Mouse (Mus musculus) bone marrow macrophage, adult 2 months (primary cell): ENCODE results near the gene Pum2. TPM values are rescaled to one million over a fixed set of nuclear protein-coding genes. Genes with fewer than 3 reads are reported as not detected.

Experiments used
- H3K27ac ChIP-seq: 2 replicates; pipeline ENCODE4 v1.5.1; 2012; ENCODE audit warnings: low read depth, low read length; ENCODE audit not compliant: insufficient read depth
- H3K4me1 ChIP-seq: 2 replicates; pipeline ENCODE4 v1.6.1; 2012; ENCODE audit warnings: low read length; ENCODE audit not compliant: control insufficient read depth, insufficient read depth
- H3K4me3 ChIP-seq: 2 replicates; pipeline ENCODE4 v1.5.1; 2012; ENCODE audit warnings: mild to moderate bottlenecking, low read length, moderate library complexity; ENCODE audit not compliant: insufficient read depth
- CTCF ChIP-seq: IDR thresholded peaks from 2 replicates; pipeline ENCODE4 v1.5.1; 2012; ENCODE audit warnings: low read depth, mild to moderate bottlenecking, low read length, moderate library complexity
- POLR2A ChIP-seq: IDR thresholded peaks from 2 replicates; pipeline ENCODE4 v1.6.1; 2012; ENCODE audit warnings: mild to moderate bottlenecking, low read depth, low read length, borderline replicate concordance
- polyA plus RNA-seq: library from polyadenylated mRNA; stranded (reverse); fragments of >200 nt; gene quantifications from 2 replicates; pipeline ENCODE4 v1.2.4, GENCODE M21; 2012; ENCODE audit not compliant: missing spikeins, insufficient read depth, insufficient read length

Gene Pum2
- polyA plus RNA-seq, 1 experiment = 99.6 TPM

DNA sequence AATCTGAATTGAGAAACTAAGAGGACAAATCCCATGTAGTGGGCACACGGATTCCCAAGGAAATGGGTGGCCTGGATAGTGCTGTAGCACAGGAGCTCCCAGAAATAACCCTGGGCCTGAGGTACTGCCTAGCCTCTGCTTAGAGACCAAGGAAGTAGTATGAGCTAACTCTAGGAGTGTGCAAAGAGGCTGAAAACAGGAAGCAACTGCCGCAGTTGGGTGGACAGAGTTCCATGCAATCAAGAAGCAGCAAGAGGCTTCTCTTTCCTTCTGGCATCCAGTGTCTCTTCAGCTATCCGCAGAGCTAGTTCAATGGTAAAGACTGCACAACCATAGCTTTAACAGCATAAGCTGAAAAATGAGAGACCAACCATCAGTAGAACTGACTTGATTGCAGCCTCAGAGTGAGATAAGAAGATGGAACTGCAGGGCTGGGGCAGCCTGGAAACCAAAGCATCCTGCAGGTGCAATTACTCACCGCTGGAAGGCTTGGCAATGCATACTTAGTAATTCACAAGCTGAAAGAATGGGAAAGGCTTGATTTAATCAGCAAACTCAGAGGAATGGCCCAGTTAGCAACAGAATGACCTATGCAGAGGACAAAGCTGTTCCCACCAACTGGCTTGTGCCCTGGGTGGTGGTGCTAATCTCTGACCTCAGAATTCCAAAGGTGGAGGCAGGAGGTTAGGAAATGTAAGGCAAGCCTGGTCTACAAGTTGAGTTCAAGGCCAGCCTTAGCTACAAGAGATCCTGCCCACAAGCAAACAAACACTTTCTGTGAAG is 6.3 kb upstream of the Pum2 start:
- peak overlapping the region; percentile 68 for H3K27ac ChIP-seq
- H3K4me3 ChIP-seq = no peak overlapping the region
- TF ChIP-seq CTCF = no peak
- no peak for TF ChIP-seq POLR2A
- peaks cover 15% of the 10 kb centered on the region for H3K4me1 ChIP-seq

DNA sequence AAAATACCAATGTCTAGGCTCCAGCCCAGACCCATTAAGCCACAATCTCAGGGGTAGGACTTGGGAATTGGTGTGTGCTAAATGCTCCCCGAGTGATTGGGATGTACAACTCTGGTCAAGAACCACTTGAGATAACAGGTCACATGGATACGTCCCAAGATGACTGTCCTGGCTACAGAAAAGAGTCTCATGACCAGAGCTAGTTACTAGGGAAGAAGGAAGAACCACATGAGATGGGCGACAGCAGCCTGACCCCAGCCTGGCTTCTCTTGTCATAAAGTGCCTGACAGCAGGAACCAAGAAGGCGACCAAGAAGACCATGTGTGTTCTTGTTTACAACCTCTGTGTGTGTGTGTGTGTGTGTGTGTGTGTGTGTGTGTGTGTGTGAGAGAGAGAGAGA is 4.5 kb upstream of the Pum2 start:
- Histone ChIP-seq H3K4me3 (no peak overlapping the region), H3K27ac (no peak overlapping the region), H3K4me1 (peaks cover 18% of the 10 kb centered on the region)
- TF ChIP-seq POLR2A (no peak), CTCF (no peak)

DNA sequence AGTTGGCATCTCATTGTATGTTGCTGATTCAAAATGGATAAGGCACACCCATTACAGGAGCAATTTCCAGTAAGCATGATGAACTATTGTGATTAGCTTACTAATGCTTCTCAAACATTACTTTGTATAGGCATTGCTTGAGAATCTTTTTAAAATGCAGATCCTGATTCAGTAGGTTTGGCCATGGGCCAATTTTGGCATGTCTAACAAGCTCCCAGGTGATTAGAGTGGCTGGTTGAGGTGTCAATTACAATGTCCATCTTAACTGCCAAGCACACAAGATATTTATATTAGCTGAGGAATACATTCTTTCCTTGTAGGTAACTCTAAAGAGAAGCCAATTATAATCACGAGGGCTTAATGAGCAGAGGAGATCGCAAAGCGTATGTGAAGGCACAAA is 4.1 kb upstream of the Pum2 start:
- peaks cover 18% of the 10 kb centered on the region for H3K4me1 ChIP-seq
- no peak for TF ChIP-seq CTCF
- TF ChIP-seq POLR2A = no peak
- no peak overlapping the region for H3K4me3 ChIP-seq
- H3K27ac ChIP-seq = no peak overlapping the region

DNA sequence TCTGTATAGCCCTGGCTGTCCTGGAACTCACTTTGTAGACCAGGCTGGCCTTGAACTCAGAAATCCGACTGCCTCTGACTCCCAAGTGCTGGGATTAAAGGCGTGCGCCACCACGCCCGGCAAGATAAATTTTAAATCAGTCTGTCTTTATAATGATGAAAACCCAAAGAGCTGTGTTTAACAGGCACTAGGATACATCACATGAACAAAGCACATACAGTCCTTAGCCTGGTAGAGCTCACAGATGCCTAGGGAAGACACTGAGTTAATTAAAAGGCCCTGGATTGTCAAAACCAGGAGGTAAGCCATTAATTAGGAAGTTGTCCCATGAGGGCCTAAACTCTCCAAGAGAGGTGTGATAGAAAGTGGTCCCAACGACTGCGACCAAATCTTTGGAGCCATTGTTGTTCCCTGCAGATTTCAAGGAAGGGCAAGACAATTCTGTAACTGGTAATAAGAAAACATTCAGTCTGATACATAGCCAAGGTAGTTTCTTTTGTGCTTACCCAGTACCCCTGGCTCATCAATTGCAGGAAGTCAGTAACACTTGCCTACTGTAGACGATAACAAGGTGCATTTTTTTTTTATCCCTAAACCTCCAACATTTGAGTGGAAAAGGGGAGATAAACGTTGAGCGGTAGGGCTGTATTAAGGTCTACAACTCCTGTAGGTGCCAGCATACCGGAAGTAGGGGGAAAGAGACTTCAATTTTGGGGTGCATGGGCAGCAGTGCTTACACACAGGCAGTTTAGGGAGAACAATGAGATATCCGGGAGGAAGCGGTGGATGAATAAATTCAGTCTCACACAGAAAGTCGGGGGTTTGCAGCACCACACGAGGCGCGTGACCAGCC is 587 bp upstream of the Pum2 start:
- Histone ChIP-seq H3K27ac (peak overlapping the region; percentile 87), H3K4me3 (peak overlapping the region; percentile 79), H3K4me1 (peaks cover 19% of the 10 kb centered on the region)
- TF ChIP-seq POLR2A (no peak), CTCF (no peak)

DNA sequence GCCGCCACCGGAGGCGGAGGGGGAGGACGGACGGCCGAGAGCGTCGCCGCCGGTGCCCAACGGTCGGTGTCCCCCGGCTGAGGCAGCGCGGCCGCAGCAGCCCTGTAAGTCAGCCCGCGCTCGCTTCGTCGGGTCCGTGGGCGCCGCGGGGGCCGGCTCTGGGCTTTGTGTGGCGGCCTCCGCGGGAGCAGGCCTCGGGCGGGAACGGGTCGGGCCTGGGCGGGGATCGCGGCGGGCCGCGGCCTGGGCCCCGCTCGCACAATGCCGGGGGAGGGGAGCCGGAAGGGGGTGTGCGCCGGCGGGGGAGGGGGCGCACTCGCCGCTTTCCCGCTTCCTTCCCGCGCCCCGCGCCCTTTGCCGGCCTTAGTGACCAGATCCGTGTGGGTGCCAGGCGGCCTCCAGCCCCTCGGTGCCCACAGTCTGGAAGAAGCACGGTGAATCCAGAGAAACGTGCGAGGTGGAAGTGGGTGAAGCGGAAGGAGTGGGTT is 487 bp downstream of the Pum2 start:
- peak overlapping the region; percentile 93 for H3K27ac ChIP-seq

DNA sequence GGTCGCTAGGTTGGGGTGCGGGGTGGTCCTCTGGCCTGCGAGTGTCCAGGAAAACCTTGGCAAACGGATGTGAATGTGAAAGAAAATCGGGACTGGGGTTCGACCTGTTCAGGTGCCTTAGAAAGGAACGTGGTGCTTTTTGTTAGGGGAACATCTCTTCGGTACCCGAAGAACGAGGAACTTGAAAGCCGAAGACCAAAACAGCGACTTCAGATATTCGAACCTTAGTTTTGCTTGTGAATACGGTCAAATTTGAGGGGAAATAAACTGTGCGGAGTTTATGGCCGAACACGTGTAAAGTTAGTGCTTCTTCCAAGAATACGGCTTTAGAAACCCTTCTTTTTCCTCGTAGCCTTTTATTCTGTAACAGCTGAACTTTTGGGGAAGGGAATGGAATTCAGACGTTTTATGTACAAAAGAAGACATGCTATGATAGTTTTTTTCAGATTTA is 982 bp downstream of the Pum2 start:
- Histone ChIP-seq H3K4me3 (peak overlapping the region; percentile 94), H3K4me1 (peaks cover 17% of the 10 kb centered on the region), H3K27ac (peak overlapping the region; percentile 93)
- TF ChIP-seq POLR2A = no peak
- no peak for TF ChIP-seq CTCF

More for the DNA sequence above, 487 bp downstream of the Pum2 start:
- Histone ChIP-seq H3K4me1 (peaks cover 18% of the 10 kb centered on the region), H3K4me3 (peak overlapping the region; percentile 94)
- TF ChIP-seq CTCF = no peak
- TF ChIP-seq POLR2A = no peak

DNA sequence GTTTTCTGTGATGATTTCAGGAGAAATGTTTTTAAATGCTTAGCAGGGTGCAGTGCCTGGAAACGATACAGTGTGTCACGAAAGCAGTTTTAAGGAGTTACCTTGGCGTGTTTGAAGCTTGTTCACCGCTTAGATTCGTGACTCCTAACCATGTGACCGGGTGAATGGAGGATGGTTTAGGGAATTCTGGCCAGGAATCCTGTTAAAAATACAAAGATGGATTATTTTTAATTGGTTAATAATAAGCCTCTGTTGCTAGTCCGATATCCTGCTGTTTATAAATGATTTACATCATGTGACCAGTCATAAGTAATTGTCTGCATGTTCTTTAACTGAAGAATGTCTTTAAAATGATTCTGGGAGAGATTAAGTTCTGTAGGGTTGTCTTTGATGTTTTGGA is 1.4 kb downstream of the Pum2 start:
- TF ChIP-seq POLR2A = no peak
- TF ChIP-seq CTCF = no peak
- H3K4me3 ChIP-seq = peak overlapping the region; percentile 94

DNA sequence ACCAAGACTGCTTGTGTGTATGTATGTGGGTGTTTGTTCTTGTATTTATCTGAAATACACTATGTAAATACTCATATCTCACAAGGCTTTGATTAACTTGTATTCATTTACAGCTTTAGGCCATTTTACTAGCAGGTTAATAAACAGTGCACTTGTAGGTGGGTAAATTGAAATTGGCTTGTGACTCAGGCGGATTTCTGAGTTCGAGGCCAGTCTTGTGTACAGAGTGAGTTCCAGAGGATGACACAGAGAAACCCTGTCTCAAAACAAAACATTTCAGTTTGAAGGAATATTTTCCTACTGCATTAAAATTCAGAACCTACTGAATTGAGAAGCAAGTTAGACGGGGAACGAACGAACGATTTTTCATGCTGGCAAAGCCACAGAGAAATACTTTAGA is 2.4 kb downstream of the Pum2 start:
- Histone ChIP-seq H3K4me1 (peaks cover 20% of the 10 kb centered on the region), H3K4me3 (peak overlapping the region; percentile 17; the same call in 1 of the 2 replicates), H3K27ac (no peak overlapping the region)
- no peak for TF ChIP-seq CTCF
- no peak for TF ChIP-seq POLR2A

More for the DNA sequence above, 1.4 kb downstream of the Pum2 start:
- Histone ChIP-seq H3K4me1 (peaks cover 17% of the 10 kb centered on the region), H3K27ac (peak overlapping the region; percentile 93)

DNA sequence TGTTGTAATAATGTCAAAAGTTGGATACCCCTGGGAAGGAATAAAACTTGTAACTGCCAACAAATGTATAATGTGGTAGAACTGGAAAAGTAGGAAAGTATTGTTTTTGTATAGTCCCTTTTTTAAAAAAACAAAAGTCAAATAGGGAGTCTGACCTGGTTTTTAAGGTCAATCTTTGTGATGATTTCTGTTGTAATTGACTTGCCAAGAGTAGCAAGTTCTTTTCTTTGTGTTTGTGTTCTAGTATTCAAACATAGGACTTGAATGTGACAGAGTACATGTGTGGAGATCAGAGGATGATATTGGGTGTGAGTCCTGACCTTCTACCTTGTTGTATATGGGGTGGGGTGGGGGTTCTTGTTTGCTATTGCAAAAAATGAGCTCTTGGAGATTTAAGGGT is 4.0 kb downstream of the Pum2 start:
- H3K27ac ChIP-seq = no peak overlapping the region
- TF ChIP-seq POLR2A = no peak
- TF ChIP-seq CTCF = no peak
- no peak overlapping the region for H3K4me3 ChIP-seq
- peaks cover 22% of the 10 kb centered on the region for H3K4me1 ChIP-seq
